Mouse (Mus musculus) spleen, embryonic (tissue): ENCODE measurements around the gene Slc1a2.

Source experiments
- CTCF ChIA-PET: fragments of 350-600 bp; sonication (Branson Sonifier 250); formaldehyde crosslinking; loops from one replicate; lab custom pipeline; 2022; lab: Charles Lee

Slc1a2 gene

GRCm38 (mm10) chr2:102812756-102813155 is 154.3 kb downstream of the Slc1a2 start:
- CTCF ChIA-PET, result no interaction called here

- CTCF ChIA-PET, result interaction anchor here (0.6 kb wide), 1 partner anchor 54 kb away, joined by 3 read pairs; no protein-coding TSS in a partner anchor
Observed at GRCm38 (mm10) chr2:102815289-102815809, 156.9 kb downstream of the Slc1a2 start.

- CTCF ChIA-PET, result interaction anchor here (0.6 kb wide), 1 partner anchor 349 kb away, joined by 3 read pairs; no protein-coding TSS in a partner anchor
Observed at GRCm38 (mm10) chr2:102820225-102820711, 161.8 kb downstream of the Slc1a2 start.

GRCm38 (mm10) chr2:102820790-102821189 is 162.3 kb downstream of the Slc1a2 start:
- CTCF ChIA-PET, result interaction anchor here (0.6 kb wide), 1 partner anchor 349 kb away, joined by 3 read pairs; no protein-coding TSS in a partner anchor

- CTCF ChIA-PET, result no interaction called here
Observed at GRCm38 (mm10) chr2:102822036-102822435, 163.6 kb downstream of the Slc1a2 start.

GRCm38 (mm10) chr2:102825961-102826633 is 167.6 kb downstream of the Slc1a2 start:
- CTCF ChIA-PET, result no interaction called here

- CTCF ChIA-PET, result no interaction called here
Observed at GRCm38 (mm10) chr2:102827841-102828240, 169.4 kb downstream of the Slc1a2 start.

- CTCF ChIA-PET, result no interaction called here
Observed at GRCm38 (mm10) chr2:102828381-102828780, 169.9 kb downstream of the Slc1a2 start.

- CTCF ChIA-PET, result no interaction called here
Observed at GRCm38 (mm10) chr2:102829201-102829600, 170.7 kb downstream of the Slc1a2 start.

- CTCF ChIA-PET, result interaction anchor here (0.6 kb wide), 1 partner anchor 268 kb away, joined by 19 read pairs; no protein-coding TSS in a partner anchor
Observed at GRCm38 (mm10) chr2:102831547-102831946, 173.1 kb downstream of the Slc1a2 start.

- CTCF ChIA-PET, result no interaction called here
Observed at GRCm38 (mm10) chr2:102838179-102838578, 179.7 kb downstream of the Slc1a2 start.
